Mouse (Mus musculus) olfactory bulb, adult 2 months (tissue): Measurements from ENCODE around the gene Mccc1. TPM values are rescaled to one million over a fixed set of nuclear protein-coding genes. Genes with fewer than 3 reads are reported as not detected.

ENCODE experiments used
- H3K27ac ChIP-seq: fragments of 200-500 bp; 2 replicates; pipeline ENCODE4 v1.5.1; 2012; ENCODE audit warnings: low read depth, low read length; ENCODE audit not compliant: insufficient read depth
- H3K4me1 ChIP-seq: fragments of 200-500 bp; 2 replicates; pipeline ENCODE4 v1.6.1; 2012; ENCODE audit warnings: low read length; ENCODE audit not compliant: control insufficient read depth, insufficient read depth
- H3K4me3 ChIP-seq: fragments of 200-500 bp; 2 replicates; pipeline ENCODE4 v1.5.1; 2012; ENCODE audit warnings: mild to moderate bottlenecking, low read depth, low read length, moderate library complexity; ENCODE audit not compliant: insufficient read depth
- CTCF ChIP-seq: fragments of 200-500 bp; IDR thresholded peaks from 2 replicates; pipeline ENCODE4 v1.5.1; 2012; ENCODE audit warnings: low read depth, mild to moderate bottlenecking, low read length, moderate library complexity; ENCODE audit not compliant: insufficient read depth
- POLR2A ChIP-seq: fragments of 200-500 bp; IDR thresholded peaks from 2 replicates; pipeline ENCODE4 v1.6.1; 2012; ENCODE audit warnings: mild to moderate bottlenecking, low read depth, low read length, moderate library complexity; ENCODE audit not compliant: insufficient read depth
- WGBS: fragments of 180-500 bp; shearing (Covaris S2); methylation state at CpG from one replicate; pipeline ENCODE4 v1.1.7; 2018; 5-methylcytosine and 5-hydroxymethylcytosine counted together
- polyA plus RNA-seq: library from polyadenylated mRNA; stranded (reverse); fragments of >200 nt; gene quantifications from 2 replicates; pipeline ENCODE4 v1.2.4, GENCODE M21; 2012; ENCODE audit warnings: low replicate concordance; ENCODE audit not compliant: missing spikeins, insufficient read depth, insufficient read length

The Mccc1 gene
- polyA plus RNA-seq, 1 experiment, result not detected

- 40% methylated on average over 4 of the region's 4 CpGs for WGBS
- Histone ChIP-seq H3K27ac (no peak overlapping the region), H3K4me1 (peaks cover 3% of the 10 kb centered on the region), H3K4me3 (no peak overlapping the region)
- TF ChIP-seq POLR2A, result no peak
- TF ChIP-seq CTCF, result no peak
Measured at GRCm38 (mm10) chr3:35970441-35970840, 30.0 kb downstream of the Mccc1 start.

- Histone ChIP-seq H3K27ac (no peak overlapping the region), H3K4me3 (no peak overlapping the region), H3K4me1 (peaks cover 3% of the 10 kb centered on the region)
- TF ChIP-seq CTCF (no peak), POLR2A (no peak)
- WGBS, result 94% methylated on average over 8 of the region's 8 CpGs
Measured at GRCm38 (mm10) chr3:35967366-35967921, 33.0 kb downstream of the Mccc1 start.

GRCm38 (mm10) chr3:35966493-35966892, 34.0 kb downstream of the Mccc1 start:
- TF ChIP-seq CTCF (no peak), POLR2A (no peak)
- WGBS, result 93% methylated on average over 2 of the region's 2 CpGs
- Histone ChIP-seq H3K4me1 (peaks cover 1% of the 10 kb centered on the region), H3K4me3 (no peak overlapping the region), H3K27ac (no peak overlapping the region)

- 96% methylated on average over 4 of the region's 4 CpGs for WGBS
- Histone ChIP-seq H3K27ac (no peak overlapping the region), H3K4me3 (no peak overlapping the region), H3K4me1 (no peaks in the 10 kb centered on the region)
- TF ChIP-seq POLR2A (no peak), CTCF (no peak)
Measured at GRCm38 (mm10) chr3:35964928-35965327, 35.5 kb downstream of the Mccc1 start.

GRCm38 (mm10) chr3:35963921-35964320, 36.6 kb downstream of the Mccc1 start:
- no peaks in the 10 kb centered on the region for H3K4me1 ChIP-seq
- 96% methylated on average over 5 of the region's 5 CpGs for WGBS
- H3K4me3 ChIP-seq, result no peak overlapping the region
- no peak for TF ChIP-seq CTCF
- TF ChIP-seq POLR2A, result no peak
- no peak overlapping the region for H3K27ac ChIP-seq

- no peaks in the 10 kb centered on the region for H3K4me1 ChIP-seq
- no peak overlapping the region for H3K4me3 ChIP-seq
- H3K27ac ChIP-seq, result no peak overlapping the region
- no peak for TF ChIP-seq CTCF
- TF ChIP-seq POLR2A, result no peak
- 86% methylated on average over 4 of the region's 4 CpGs for WGBS
Measured at GRCm38 (mm10) chr3:35963401-35963800, 37.1 kb downstream of the Mccc1 start.

- TF ChIP-seq POLR2A, result no peak
- no peak for TF ChIP-seq CTCF
- H3K27ac ChIP-seq, result no peak overlapping the region
- no peak overlapping the region for H3K4me3 ChIP-seq
- WGBS, result 92% methylated on average over 5 of the region's 5 CpGs
- H3K4me1 ChIP-seq, result no peaks in the 10 kb centered on the region
Measured at GRCm38 (mm10) chr3:35962967-35963366, 37.5 kb downstream of the Mccc1 start.

- WGBS, result 91% methylated on average over 3 of the region's 3 CpGs
- H3K27ac ChIP-seq, result no peak overlapping the region
- H3K4me1 ChIP-seq, result no peaks in the 10 kb centered on the region
- no peak overlapping the region for H3K4me3 ChIP-seq
- TF ChIP-seq CTCF, result no peak
- TF ChIP-seq POLR2A, result no peak
Measured at GRCm38 (mm10) chr3:35957230-35957629, 43.2 kb downstream of the Mccc1 start.

GRCm38 (mm10) chr3:35954901-35955575, 45.4 kb downstream of the Mccc1 start:
- 86% methylated on average over 11 of the region's 11 CpGs for WGBS
- TF ChIP-seq POLR2A, result no peak
- no peak for TF ChIP-seq CTCF
- Histone ChIP-seq H3K4me1 (no peaks in the 10 kb centered on the region), H3K27ac (no peak overlapping the region), H3K4me3 (no peak overlapping the region)
